ENCODE assay signal across 8 mouse cellular contexts in the genomic region with DNA sequence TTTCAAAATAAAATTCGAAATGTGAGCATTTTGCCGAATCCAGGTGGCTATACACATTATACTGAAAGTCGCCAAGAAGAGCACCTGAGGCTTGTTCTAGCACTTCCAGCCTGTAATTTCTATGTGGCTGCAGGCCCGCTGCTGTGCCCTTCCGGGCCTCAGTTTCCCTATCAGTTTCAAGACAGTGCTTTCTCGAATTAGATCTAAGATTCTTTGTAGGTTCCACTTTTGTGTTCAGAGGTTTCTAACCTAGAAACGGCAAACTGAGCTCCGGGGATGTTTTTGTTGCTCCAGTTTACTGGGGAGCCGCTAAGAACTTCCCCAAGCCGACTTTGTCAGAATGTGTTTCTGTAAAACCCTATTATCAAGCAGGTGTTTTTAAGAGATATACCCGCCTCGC. TPM values are rescaled to one million over a fixed set of nuclear protein-coding genes. Genes with fewer than 3 reads are reported as not detected.
A peak's percentile ranks its signal among the peaks of the same experiment; 100 is the strongest.
DNase-seq lines count a peak whose midpoint lies in the region; ATAC-seq and TF ChIP-seq lines count a peak whose summit lies in the region.

No protein-coding gene starts in this region.

- H3K4me2 ChIP-seq in hindbrain, embryonic 13.5 days = peak overlapping the region; percentile 67

- DNase-seq in kidney, adult 2 months = peak; percentile 23
- DNase-seq in kidney, adult 11 months = no peak
- DNase-seq in c-Kit-positive CD71-negative TER-119-negative erythroid progenitor cells, embryonic 14.5 days (ENCODE audit: low read depth) = peak; percentile 12
- no peak for DNase-seq in ovary, postnatal 36 days (ENCODE audit: low spot score)
- no peak for DNase-seq in cerebellum, adult 11-12 months

- H3K4me1 ChIP-seq in kidney, adult 2 months (ENCODE audit: control insufficient read depth, insufficient read depth, low read length) = peaks cover 6% of the 10 kb centered on the region; the same call in 1 of the 2 replicates
- H3K4me1 ChIP-seq in hindbrain, embryonic 13.5 days (replicated peaks) = peaks cover 27% of the 10 kb centered on the region

- no peaks in the 10 kb centered on the region for H3K36me3 ChIP-seq in kidney, adult 2 months (ENCODE audit: control insufficient read depth, insufficient read depth, low read length)
- H3K36me3 ChIP-seq in hindbrain, embryonic 13.5 days = no peaks in the 10 kb centered on the region

- H3K27me3 ChIP-seq in kidney, adult 2 months (replicated peaks; ENCODE audit: control insufficient read depth, insufficient read depth, low read length) = no peaks in the 10 kb centered on the region
- no peaks in the 10 kb centered on the region for H3K27me3 ChIP-seq in hindbrain, embryonic 13.5 days

- 39% methylated on average over 12 of the region's 12 CpGs for WGBS in kidney, adult 2 months
- WGBS in hindbrain, embryonic 13.5 days = 64% methylated on average over 12 of the region's 12 CpGs

- peak overlapping the region; percentile 91 for H3K4me3 ChIP-seq in kidney, adult 2 months (ENCODE audit: insufficient read depth, low read depth, low read length)
- peak overlapping the region; percentile 56 for H3K4me3 ChIP-seq in hindbrain, embryonic 13.5 days

- TF ChIP-seq POLR2A in kidney, adult 2 months (IDR thresholded peaks at IDR 0.05; ENCODE audit: low read depth, low read length) = no peak

- no peak for TF ChIP-seq CTCF in kidney, adult 2 months (conservative IDR thresholded peaks at IDR 0.05; ENCODE audit: insufficient read depth, insufficient read length, low read depth, low read length)

- ATAC-seq in hindbrain, embryonic 13.5 days (ENCODE audit: low FRiP score) = no peak
- ATAC-seq in megakaryocyte, adult 5-6 weeks (ENCODE audit: poor library complexity, severe bottlenecking) = peak; percentile 6
- ATAC-seq in inflammation-experienced regulatory T-cells, adult 6 months = no peak

- peak overlapping the region; percentile 87 for H3K9ac ChIP-seq in hindbrain, embryonic 13.5 days

- no peaks in the 10 kb centered on the region for H3K9me3 ChIP-seq in hindbrain, embryonic 13.5 days

- 0 out of 2 replicates have a peak overlapping the region, but pooled peaks have one; percentile 85 for H3K27ac ChIP-seq in kidney, adult 2 months (ENCODE audit: insufficient read depth, low read depth, low read length)
- H3K27ac ChIP-seq in hindbrain, embryonic 13.5 days = no peak overlapping the region; the same call in 1 of the 2 replicates

RNA-seq across cellular contexts. Expression of a gene that starts 0.8 kb away (rescaled TPM):
- polyA plus RNA-seq in kidney, adult 2 months (2012; rRNA removed) = 2.5 and 4.3 TPM in 2 replicates
- 25.2 and 29.7 TPM in 2 replicates for polyA plus RNA-seq in hindbrain, embryonic 13.5 days (2015; fragmentation: Nextera tagmentation; extraction: Ambion mirVana)
- 18.8 and 21.8 TPM in 2 replicates for total RNA-seq in megakaryocyte, adult 5-6 weeks (2015)
- 24.2 and 33.1 TPM in 2 replicates for total RNA-seq in megakaryocyte, adult 5-6 weeks (2017)
- 10 to 100 TPM; 28.6 to 47.5 (median 29.6) TPM for polyA plus RNA-seq in inflammation-experienced regulatory T-cells, adult 6 months (2017; shearing (Covaris generic))

RNA-seq across cellular contexts. Expression of a gene that starts 25.4 kb away (rescaled TPM):
- 11.9 and 14.0 TPM in 2 replicates for polyA plus RNA-seq in kidney, adult 2 months (2012; rRNA removed)
- polyA plus RNA-seq in hindbrain, embryonic 13.5 days (2015; fragmentation: Nextera tagmentation; extraction: Ambion mirVana) = 18.2 and 18.9 TPM in 2 replicates
- total RNA-seq in megakaryocyte, adult 5-6 weeks (2015) = 18.1 and 23.4 TPM in 2 replicates
- total RNA-seq in megakaryocyte, adult 5-6 weeks (2017) = 17.9 and 20.3 TPM in 2 replicates
- 10 to 100 TPM; 10.8 to 17.0 (median 14.7) TPM for polyA plus RNA-seq in inflammation-experienced regulatory T-cells, adult 6 months (2017; shearing (Covaris generic))

RNA-seq across cellular contexts. Expression of a gene that starts 46.0 kb away (rescaled TPM):
- not detected in 2 replicates for polyA plus RNA-seq in kidney, adult 2 months (2012; rRNA removed)
- 1.3 and 1.7 TPM in 2 replicates for polyA plus RNA-seq in hindbrain, embryonic 13.5 days (2015; fragmentation: Nextera tagmentation; extraction: Ambion mirVana)
- not detected in 2 replicates for total RNA-seq in megakaryocyte, adult 5-6 weeks (2015)
- not detected in 2 replicates for total RNA-seq in megakaryocyte, adult 5-6 weeks (2017)
- polyA plus RNA-seq in inflammation-experienced regulatory T-cells, adult 6 months (2017; shearing (Covaris generic)) = 1 to 10 TPM in 1 of 3 experiments, not detected in 2; 1.6 TPM

Comparison
In these comparisons a context has a peak if more than half of its experiments do, and no peak if none do; other contexts are left out.
1. DNase-seq: peak in kidney, adult 2 months (single experiment) and c-Kit-positive CD71-negative TER-119-negative erythroid progenitor cells, embryonic 14.5 days (single experiment); none in kidney, adult 11 months (single experiment), ovary, postnatal 36 days (single experiment) and cerebellum, adult 11-12 months (single experiment).